ENCODE assay signal across 20 mouse cellular contexts in the genomic region with DNA sequence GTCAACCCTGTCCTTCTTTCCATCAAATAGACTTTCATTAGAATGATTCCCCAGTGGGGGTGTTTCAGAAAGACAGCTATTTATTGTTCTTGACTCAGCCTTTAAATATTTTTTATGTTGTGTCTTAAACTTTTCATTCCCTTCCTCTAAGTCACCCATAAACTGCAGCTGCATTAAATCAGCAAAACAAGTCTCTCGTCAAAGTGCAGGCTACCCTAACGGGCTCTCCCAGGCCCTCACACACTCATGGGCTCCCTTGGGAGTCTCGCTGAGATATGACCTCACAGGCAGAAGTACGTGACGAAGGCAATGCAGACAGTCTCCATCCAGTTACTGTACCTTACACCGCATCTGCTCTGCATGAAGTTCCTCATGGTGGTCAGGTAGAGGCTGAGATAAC. TPM values are rescaled to one million over a fixed set of nuclear protein-coding genes. Genes with fewer than 3 reads are reported as not detected.
"Had no signal": no experiment of that assay in that cellular context is flagged by ENCODE, and none has a peak within 500 bp of the region (broad histone marks: within the 10 kb centered on the region; RNA-seq: fewer than 3 reads in every experiment).

No protein-coding gene starts in this region.

- DNase-seq: kidney, postnatal 25 days; liver; liver, embryonic 13.5 days; liver, postnatal 0 days; lung, postnatal 14 days; right cerebral cortex, adult 18-20 months; thymus, adult 2 months; thymus, postnatal 25 days had no signal

- H3K36me3 ChIP-seq: limb, embryonic 12.5 days; liver, embryonic 13.5 days; midbrain, embryonic 12.5 days had no signal

- H3K9ac ChIP-seq: limb, embryonic 12.5 days; liver, embryonic 13.5 days; liver, postnatal 0 days; lung, embryonic 15.5 days; midbrain, embryonic 12.5 days; neural tube, embryonic 15.5 days had no signal

- H3K27me3 ChIP-seq: limb, embryonic 12.5 days; liver, embryonic 13.5 days; lung, embryonic 15.5 days; megakaryocyte, embryonic 14.5 days; midbrain, embryonic 12.5 days; neural tube, embryonic 15.5 days had no signal

- H3K27ac ChIP-seq: layer of hippocampus, adult 2 months; limb, embryonic 12.5 days; liver, embryonic 13.5 days; lung, embryonic 15.5 days; macrophage; midbrain, embryonic 12.5 days; neural tube, embryonic 15.5 days had no signal

- H3K4me2 ChIP-seq: limb, embryonic 12.5 days; liver, embryonic 13.5 days; lung, embryonic 15.5 days; midbrain, embryonic 12.5 days; neural tube, embryonic 15.5 days had no signal

- ATAC-seq: inflammation-experienced regulatory T-cells, adult 6 months; intestine, postnatal 0 days; liver, postnatal 0 days had no signal

- H3K4me3 ChIP-seq: layer of hippocampus, adult 2 months; limb, embryonic 12.5 days; liver, embryonic 13.5 days; lung, embryonic 15.5 days; megakaryocyte, embryonic 14.5 days; midbrain, embryonic 12.5 days; neural tube, embryonic 15.5 days had no signal

- H3K4me1 ChIP-seq: limb, embryonic 12.5 days; liver, embryonic 13.5 days; lung, embryonic 15.5 days; megakaryocyte, embryonic 14.5 days; midbrain, embryonic 12.5 days; neural tube, embryonic 15.5 days had no signal

- H3K9me3 ChIP-seq: limb, embryonic 12.5 days; liver, embryonic 13.5 days; lung, embryonic 15.5 days; megakaryocyte, embryonic 14.5 days; midbrain, embryonic 12.5 days; neural tube, embryonic 15.5 days had no signal

RNA-seq across cellular contexts. Expression of gene Gm10097, which starts 17.3 kb away (rescaled TPM):
- polyA plus RNA-seq: liver, embryonic 13.5 days; macrophage; midbrain, embryonic 12.5 days; neural tube, embryonic 11.5 days; testis, adult 2 months; thymus, adult 2 months; urinary bladder, adult 2 months had no signal
